Mouse (Mus musculus) brown adipose tissue, adult 24 weeks (tissue): Measurements from ENCODE around the gene Gm26965. TPM values are rescaled to one million over a fixed set of nuclear protein-coding genes. Genes with fewer than 3 reads are reported as not detected.
A peak's percentile ranks its signal among the peaks of the same experiment; 100 is the strongest.
"Not testable (repeated sequence)": the region's sequence is repeated elsewhere in the genome, so short reads cannot be mapped to it uniquely, and the experiment has no call there.

Experiments
- H3K27ac ChIP-seq: fragments of 200-500 bp; replicated peaks from 2 replicates; pipeline ENCODE4 v1.5.1; 2012; ENCODE audit warnings: low read depth, mild to moderate bottlenecking, low read length
- H3K4me1 ChIP-seq: fragments of 200-500 bp; 2 replicates; pipeline ENCODE4 v1.6.1; 2012; ENCODE audit warnings: low read length, mixed read lengths; ENCODE audit not compliant: control insufficient read depth, insufficient read depth, insufficient read length
- H3K4me3 ChIP-seq: fragments of 200-500 bp; 2 replicates; pipeline ENCODE4 v1.5.1; 2012; ENCODE audit warnings: low read depth, mild to moderate bottlenecking, low read length, moderate library complexity; ENCODE audit not compliant: insufficient read depth
- polyA plus RNA-seq: library from polyadenylated mRNA; stranded (reverse); fragments of >200 nt; gene quantifications from 2 replicates; pipeline ENCODE4 v1.2.4, GENCODE M21; 2012; ENCODE audit not compliant: missing spikeins, insufficient read depth, insufficient read length

The Gm26965 gene
- polyA plus RNA-seq, 1 experiment = not detected

DNA sequence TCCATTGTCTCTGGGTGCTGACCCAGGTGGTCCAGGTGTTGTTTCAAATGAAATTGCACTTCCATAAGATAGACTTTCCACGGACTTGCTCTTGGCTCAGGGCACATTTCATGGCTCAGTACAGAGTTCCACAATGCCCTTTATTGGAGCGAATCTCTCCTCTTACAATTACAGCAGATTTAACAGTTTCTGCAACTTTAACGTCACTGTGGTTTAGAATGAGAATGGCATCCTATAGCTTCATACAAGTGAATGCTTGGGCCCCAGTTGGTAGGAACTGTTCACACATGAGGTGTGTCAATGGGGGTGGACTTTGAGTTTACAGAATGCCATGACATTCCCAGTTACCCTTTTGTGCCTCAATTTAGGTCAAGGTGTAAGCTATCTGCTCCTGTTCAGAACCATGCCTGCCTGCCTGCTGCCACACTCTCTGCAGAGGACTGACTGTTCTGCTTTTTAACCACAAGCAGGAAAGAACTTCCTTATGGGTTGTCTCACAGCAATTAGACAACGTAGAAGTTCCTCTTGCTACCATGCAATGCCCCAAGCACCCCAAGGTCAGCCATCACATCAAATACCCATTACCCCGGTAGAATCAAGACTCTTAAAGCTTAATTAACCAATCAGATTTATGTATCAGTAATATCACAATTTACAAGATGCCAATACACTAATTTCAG lies 62.3 kb downstream of the Gm26965 start:
- H3K4me3 ChIP-seq, H3K27ac ChIP-seq, H3K4me1 ChIP-seq: not testable (repeated sequence)

DNA sequence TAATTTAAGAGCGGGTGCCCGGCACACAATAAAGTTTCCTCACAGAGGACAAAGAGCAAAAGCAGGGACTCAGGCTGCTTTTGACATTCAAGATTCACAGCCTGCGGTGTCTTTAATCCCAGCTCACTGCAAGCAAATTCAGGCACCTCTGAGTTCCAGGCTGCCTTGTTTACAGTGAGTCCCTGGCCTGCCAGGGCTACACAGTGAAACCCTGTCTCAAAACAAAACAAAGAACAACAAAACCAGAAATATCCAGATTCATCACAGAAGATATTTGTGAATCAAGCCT lies 74.0 kb downstream of the Gm26965 start:
- H3K27ac ChIP-seq = peak overlapping the region; percentile 66

DNA sequence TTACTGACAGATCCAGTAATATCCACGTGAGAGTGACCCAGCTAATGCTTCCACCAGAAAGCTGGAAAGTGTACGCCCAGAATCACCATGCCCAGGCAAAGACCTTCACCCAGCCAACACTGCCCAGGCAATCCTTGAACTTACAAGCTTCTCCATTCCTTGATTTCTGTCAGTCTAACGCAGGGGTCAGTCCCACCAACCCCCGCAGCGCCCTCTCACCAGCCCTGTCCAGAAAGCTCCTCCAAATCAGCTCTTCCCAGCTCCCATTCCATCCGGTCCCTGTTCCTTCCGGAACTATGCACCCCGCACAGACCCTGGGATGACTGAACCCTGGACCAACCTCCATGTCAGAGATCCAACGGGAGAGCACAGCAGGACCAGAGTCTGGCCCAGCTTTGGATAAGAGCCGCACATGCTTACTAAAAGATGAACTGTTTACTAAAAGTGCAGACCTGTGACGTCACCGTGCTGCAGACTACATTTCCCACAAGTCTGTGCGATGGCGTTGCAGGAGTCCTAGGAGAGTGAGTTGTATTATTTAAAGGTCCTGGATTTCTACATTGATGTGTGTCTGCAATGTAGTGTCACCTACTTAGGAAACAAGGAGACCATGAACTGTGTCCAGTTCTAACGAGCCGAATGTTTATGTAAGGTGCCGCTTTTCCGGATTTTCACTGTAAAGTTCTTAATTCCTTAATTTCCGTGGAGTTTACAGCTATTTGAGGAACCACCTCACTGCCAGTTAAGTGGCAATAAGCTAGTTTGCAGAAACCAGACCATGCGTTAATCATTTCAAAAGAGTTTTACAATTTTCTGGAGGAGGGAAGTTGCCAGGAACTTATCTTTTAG lies 74.6 kb downstream of the Gm26965 start, which contains the start of gene Zfp874a:
Gene Zfp874a (minus strand): TSS at position 453 of the 849 bp plus-strand sequence.
- Histone ChIP-seq H3K4me1 (0 out of 2 replicates have a peak, but pooled peaks cover 2% of the 10 kb centered on the region), H3K4me3 (peak within 1 kb of the TSS; percentile 86), H3K27ac (peak within 1 kb of the TSS; percentile 66)

More for the DNA sequence above, 74.0 kb downstream of the Gm26965 start:
- Histone ChIP-seq H3K4me1 (0 out of 2 replicates have a peak, but pooled peaks cover 2% of the 10 kb centered on the region), H3K4me3 (peak overlapping the region; percentile 86)

Other genes starting within 250 kb of the Gm26965 start
- 0.58 and 1.7 TPM in 2 replicates for gene Zfp458, start 247.7 kb downstream of the Gm26965 start, polyA plus RNA-seq
- gene Zfp457, start 219.7 kb downstream of the Gm26965 start, polyA plus RNA-seq = not detected in 2 replicates
- gene Zfp595, start 193.6 kb downstream of the Gm26965 start, polyA plus RNA-seq = 1.8 and 4.7 TPM in 2 replicates
- gene Gm28044, start 165.6 kb downstream of the Gm26965 start, polyA plus RNA-seq = not detected in 2 replicates
- 1.1 and 1.3 TPM in 2 replicates for gene Zfp953, start 165.5 kb downstream of the Gm26965 start, polyA plus RNA-seq
- gene Gm28041, start 150.4 kb downstream of the Gm26965 start, polyA plus RNA-seq = 3.7 TPM in 1 of 2 replicates, not detected in the other
- 0.59 and 1.9 TPM in 2 replicates for gene Zfp456, start 150.3 kb downstream of the Gm26965 start, polyA plus RNA-seq
- 0.67 and 2.1 TPM in 2 replicates for gene Zfp429, start 126.3 kb downstream of the Gm26965 start, polyA plus RNA-seq
- gene Zfp459, start 104.7 kb downstream of the Gm26965 start, polyA plus RNA-seq = 0.52 TPM in 1 of 2 replicates, not detected in the other
- 9.5 and 15.8 TPM in 2 replicates for gene Zfp874a, start 74.5 kb downstream of the Gm26965 start, polyA plus RNA-seq
- 6.2 and 10.3 TPM in 2 replicates for gene Zfp874b, start 41.9 kb downstream of the Gm26965 start, polyA plus RNA-seq
- 3.1 and 4.8 TPM in 2 replicates for gene Zfp58, start 25.6 kb downstream of the Gm26965 start, polyA plus RNA-seq
- 50.5 and 55.8 TPM in 2 replicates for gene Zfp87, start within 50 bp of the Gm26965 start, polyA plus RNA-seq
- 2.1 and 5.4 TPM in 2 replicates for gene Zfp748, start 27.7 kb upstream of the Gm26965 start, polyA plus RNA-seq
- gene Zfp729b, start 83.6 kb upstream of the Gm26965 start, polyA plus RNA-seq = 4.0 and 5.3 TPM in 2 replicates
- 1.7 TPM in 1 of 2 replicates, not detected in the other for gene Gm49345, start 111.6 kb upstream of the Gm26965 start, polyA plus RNA-seq
- gene Zfp729a, start 111.6 kb upstream of the Gm26965 start, polyA plus RNA-seq = 2.0 and 3.9 TPM in 2 replicates
- gene Zfp738, start 160.9 kb upstream of the Gm26965 start, polyA plus RNA-seq = 6.9 and 7.0 TPM in 2 replicates
- gene Zfp65, start 203.0 kb upstream of the Gm26965 start, polyA plus RNA-seq = 3.0 and 6.1 TPM in 2 replicates
- gene Zfp85, start 229.1 kb upstream of the Gm26965 start, polyA plus RNA-seq = 1.8 and 2.0 TPM in 2 replicates